Mouse (Mus musculus): Measurements from ENCODE around the gene Asphd2. TPM values are rescaled to one million over a fixed set of nuclear protein-coding genes. Genes with fewer than 3 reads are reported as not detected.

The Asphd2 gene
- polyA plus RNA-seq (2012): not detected in 2 replicates

DNA sequence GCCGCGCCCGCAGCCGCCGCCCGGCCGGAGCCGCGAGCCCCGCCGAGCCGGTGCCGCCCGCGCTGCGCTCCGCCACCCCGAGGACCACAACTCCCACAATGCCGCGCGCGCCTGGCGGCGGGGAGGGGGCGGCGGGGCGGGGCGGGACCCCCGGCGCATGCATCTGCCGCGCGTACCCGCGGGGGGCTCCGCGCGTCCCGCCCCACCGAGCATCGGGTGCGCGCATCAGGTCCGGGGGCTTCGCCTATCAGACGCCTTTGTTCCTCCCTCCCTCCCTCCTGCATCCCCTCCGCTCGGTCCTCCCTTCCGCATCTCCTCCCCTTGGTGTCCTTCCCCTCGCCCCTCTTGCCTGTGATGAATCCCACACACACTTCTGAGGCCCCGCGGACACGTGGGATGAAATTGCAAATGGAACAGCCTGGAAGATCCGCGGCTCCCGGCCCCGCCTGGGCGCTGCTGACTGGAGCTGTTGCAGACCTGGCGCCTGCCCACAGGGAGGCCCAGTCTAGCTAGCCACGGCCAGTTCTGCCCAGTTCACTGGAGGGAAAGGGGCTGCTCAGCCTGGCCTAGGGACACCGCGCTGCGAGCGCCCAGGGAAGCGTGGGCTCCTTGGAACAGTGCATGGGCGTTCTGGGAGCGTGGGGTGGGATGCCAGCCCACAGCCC is at the start of gene Asphd2:
TSS of gene Asphd2 (minus strand) at position 88 of the 665 bp plus-strand sequence.
- no peak for TF ChIP-seq GATA1 (IDR thresholded peaks at IDR 0.05; ENCODE audit: low read length)

DNA sequence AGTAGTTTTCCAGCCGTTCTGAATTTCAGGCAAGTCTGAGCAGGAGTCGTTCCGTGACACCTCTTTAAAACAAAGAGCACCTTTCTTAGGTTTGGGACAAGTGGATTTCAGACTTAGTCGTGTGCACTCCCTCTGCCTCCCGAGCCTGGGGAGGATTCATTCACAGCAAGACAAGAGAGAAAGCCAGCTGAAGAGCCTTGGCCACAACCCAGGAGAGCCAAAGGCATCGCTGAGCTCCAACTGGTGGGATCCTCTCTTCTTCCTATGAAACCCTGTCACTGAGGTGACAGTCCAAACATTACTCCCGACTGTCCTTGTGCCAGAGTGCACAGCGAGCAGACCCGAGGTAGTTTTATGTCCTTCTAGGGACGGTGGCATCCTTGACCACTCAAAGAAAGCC is 43.9 kb upstream of the Asphd2 start:
- TF ChIP-seq GATA1 (IDR thresholded peaks at IDR 0.05; ENCODE audit: low read length): no peak

DNA sequence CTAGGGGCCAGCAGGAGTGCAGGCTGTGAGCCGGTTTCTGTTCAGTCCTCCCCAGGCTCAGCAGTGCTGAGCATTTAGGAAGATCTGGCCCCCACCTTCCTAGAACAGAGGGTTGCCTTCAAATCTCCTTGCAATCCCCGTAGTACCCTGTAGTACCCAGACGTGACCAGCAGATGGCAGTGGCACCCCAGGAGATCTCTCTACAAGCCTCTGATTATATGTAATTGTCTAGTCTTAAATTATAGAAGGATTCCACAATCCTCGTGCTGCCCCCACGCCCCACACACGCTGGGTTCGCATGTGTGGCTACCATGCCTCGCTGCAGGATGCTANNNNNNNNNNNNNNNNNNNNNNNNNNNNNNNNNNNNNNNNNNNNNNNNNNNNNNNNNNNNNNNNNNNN is 38.3 kb upstream of the Asphd2 start:
- no peak for TF ChIP-seq GATA1 (IDR thresholded peaks at IDR 0.05; ENCODE audit: low read length)

- TF ChIP-seq GATA1 (IDR thresholded peaks at IDR 0.05; ENCODE audit: low read length): no peak
Observed at GRCm38 (mm10) chr5:112432033-112432432, 37.4 kb upstream of the Asphd2 start.

DNA sequence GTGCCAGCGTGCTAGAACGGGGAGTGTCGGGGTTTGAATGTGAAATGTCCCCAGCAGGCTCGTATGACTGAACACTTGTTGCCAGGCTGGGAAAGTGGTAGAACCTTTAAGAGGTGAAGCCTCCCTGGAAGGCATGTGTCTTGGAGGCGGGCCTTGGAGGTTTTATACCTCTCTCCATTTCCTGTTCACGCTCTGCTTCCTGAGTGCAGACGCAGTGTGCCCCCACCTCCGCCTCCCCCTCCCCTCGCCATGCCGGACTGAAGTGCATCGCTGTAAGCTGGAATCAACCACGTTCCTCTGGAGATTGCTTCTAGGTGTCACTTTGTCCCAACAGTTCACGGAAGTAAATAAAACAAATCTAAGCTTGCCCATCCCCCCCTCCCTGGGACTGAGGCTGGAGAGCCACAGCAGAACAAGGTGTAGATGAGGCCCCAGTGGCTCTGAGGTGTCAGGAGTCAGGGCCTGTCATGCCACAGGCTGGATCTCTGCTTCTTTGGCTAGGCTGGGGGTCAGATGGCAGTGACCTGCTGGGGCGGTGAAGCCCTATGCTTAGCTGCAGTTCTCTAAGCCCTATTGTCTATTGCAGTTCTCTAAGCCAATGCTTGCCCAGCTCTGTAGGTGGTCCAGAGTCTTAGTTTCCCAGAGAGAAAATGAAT is 36.6 kb upstream of the Asphd2 start:
- no peak for TF ChIP-seq GATA1 (IDR thresholded peaks at IDR 0.05; ENCODE audit: low read length)

DNA sequence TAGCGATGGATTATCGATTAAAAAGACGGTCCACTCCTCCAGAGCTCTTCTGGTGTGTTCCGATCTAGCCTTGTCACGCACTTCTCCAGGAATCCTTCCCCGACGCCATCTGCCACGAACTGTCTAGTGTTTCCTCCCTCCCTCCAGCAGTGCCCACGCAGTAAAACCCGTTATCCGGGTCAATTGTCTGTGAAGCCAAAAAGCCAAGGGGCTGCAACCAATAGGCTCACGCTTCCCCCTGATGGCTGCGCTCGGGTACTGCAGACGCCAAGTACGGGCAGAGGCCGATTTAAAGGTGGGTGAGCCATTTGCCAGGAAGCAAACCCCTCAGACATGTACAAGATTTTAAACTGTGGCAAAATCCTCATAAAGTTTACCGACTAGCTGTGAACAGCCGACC is 34.3 kb upstream of the Asphd2 start:
- TF ChIP-seq GATA1 (IDR thresholded peaks at IDR 0.05; ENCODE audit: low read length): no peak

- TF ChIP-seq GATA1 (IDR thresholded peaks at IDR 0.05; ENCODE audit: low read length): no peak
Observed at GRCm38 (mm10) chr5:112427283-112427682, 32.6 kb upstream of the Asphd2 start.

GRCm38 (mm10) chr5:112426635-112427034 is 32.0 kb upstream of the Asphd2 start:
- no peak for TF ChIP-seq GATA1 (IDR thresholded peaks at IDR 0.05; ENCODE audit: low read length)

GRCm38 (mm10) chr5:112419535-112419934 is 24.9 kb upstream of the Asphd2 start:
- no peak for TF ChIP-seq GATA1 (IDR thresholded peaks at IDR 0.05; ENCODE audit: low read length)

DNA sequence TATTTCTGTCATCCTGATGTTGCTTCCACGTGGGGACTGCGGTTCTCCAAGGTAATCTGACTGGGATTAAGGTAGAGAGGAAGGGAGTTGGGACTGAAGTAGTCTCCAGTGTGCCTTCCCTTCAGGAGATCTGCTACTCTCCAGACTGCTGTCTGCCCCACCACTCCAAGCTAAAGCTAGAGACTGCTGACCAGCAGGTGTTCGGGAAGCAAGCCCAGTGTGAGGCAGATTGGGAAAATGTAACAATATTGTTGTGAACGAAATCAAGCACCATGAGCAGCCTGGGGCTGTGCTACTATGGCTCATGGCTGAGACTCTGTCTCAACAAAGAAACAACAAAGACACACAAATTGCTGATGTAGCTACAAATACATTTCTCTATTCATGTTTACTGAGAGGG is 23.4 kb upstream of the Asphd2 start:
- TF ChIP-seq GATA1 (IDR thresholded peaks at IDR 0.05; ENCODE audit: low read length): no peak

GRCm38 (mm10) chr5:112416673-112417072 is 22.0 kb upstream of the Asphd2 start:
- no peak for TF ChIP-seq GATA1 (IDR thresholded peaks at IDR 0.05; ENCODE audit: low read length)

- no peak for TF ChIP-seq GATA1 (IDR thresholded peaks at IDR 0.05; ENCODE audit: low read length)
Observed at GRCm38 (mm10) chr5:112411514-112412335, 17.1 kb upstream of the Asphd2 start.

DNA sequence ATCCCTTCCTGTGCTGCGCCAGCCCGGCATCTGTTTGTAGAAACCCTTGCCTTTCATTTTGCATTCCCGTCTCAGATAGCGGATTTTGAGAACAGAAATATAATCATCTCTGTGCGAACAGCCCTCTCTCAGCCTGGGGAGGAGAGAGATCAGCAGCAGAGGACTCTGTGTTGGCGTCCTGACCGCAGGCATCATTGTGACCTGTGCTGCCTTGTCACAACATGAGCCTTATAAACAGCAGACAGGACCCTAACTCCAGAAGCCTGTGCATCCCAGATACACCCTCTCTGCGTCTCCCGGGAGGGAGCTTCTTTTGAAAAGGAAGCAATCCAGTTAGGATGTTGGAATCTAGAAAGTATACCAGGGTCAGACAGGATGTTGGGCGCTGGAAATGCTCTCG is 16.4 kb upstream of the Asphd2 start:
- no peak for TF ChIP-seq GATA1 (IDR thresholded peaks at IDR 0.05; ENCODE audit: low read length)

GRCm38 (mm10) chr5:112409274-112409673 is 14.6 kb upstream of the Asphd2 start:
- TF ChIP-seq GATA1 (IDR thresholded peaks at IDR 0.05; ENCODE audit: low read length): no peak

DNA sequence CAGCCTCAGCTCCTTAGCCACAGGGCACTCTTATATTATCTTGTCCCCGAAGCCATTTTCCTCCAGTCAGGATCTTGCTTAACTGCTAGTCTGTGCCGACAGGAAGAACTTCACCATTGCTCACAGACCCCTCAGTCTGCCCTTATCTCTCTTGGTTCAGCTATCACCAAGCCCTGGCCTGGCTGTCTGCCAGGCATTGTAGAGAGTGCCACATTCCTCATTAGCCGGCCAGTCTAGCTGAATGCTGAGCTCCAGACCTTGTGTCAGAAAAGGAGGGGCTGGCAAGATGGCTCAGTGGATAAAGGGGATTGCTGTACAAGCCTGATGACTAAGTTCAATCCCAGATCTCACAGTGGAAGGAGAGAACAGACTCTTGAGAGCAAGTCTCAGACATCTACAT is 11.4 kb upstream of the Asphd2 start:
- TF ChIP-seq GATA1 (IDR thresholded peaks at IDR 0.05; ENCODE audit: low read length): no peak

GRCm38 (mm10) chr5:112402437-112402836 is 7.8 kb upstream of the Asphd2 start:
- TF ChIP-seq GATA1 (IDR thresholded peaks at IDR 0.05; ENCODE audit: low read length): no peak

Data from G1E-ER4 (cell line).